Comparison of ENCODE assay signal across 7 mouse cellular contexts in the genomic region with DNA sequence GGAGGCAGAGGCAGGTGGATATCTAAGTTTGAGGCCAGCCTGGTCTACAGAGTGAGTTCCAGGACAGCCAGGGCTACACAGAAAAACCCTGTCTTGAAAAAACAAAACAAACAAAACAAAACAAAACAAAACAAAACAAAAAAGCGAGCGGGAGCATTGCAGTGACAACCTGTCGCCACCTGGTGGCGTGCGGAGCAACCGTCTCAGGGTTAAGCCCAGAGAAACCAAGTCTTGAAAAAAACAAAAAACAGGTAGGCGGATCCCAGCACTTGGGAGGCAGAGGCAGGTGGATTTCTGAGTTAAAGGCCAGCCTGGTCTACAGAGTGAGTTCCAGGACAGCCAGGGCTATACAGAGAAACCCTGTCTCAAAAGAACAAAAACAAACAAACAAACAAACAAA. TPM values are rescaled to one million over a fixed set of nuclear protein-coding genes. Genes with fewer than 3 reads are reported as not detected.
A peak's percentile ranks its signal among the peaks of the same experiment; 100 is the strongest.
DNase-seq lines count a peak whose midpoint lies in the region; ATAC-seq and TF ChIP-seq lines count a peak whose summit lies in the region.
"Not testable (repeated sequence)": the region's sequence is repeated elsewhere in the genome, so short reads cannot be mapped to it uniquely, and the experiment has no call there.

No protein-coding gene starts in this region.

- H3K27me3 ChIP-seq in ES-Bruce4 (ENCODE audit: control insufficient read depth, insufficient read depth, low read length, poor library complexity, severe bottlenecking); kidney, postnatal 0 days (ENCODE audit: insufficient read depth, low read length): not testable (repeated sequence)

- DNase-seq in adrenal gland, postnatal 10 days: peak; percentile 15
- peak; percentile 9 to 25 for DNase-seq in cerebellum, postnatal 14 days
- DNase-seq in heart, adult 11 months: peak; percentile 74
- not testable (repeated sequence) for DNase-seq in kidney, postnatal 0 days (ENCODE audit: low spot score)
- DNase-seq in lung, postnatal 14 days: peak; percentile 17
- DNase-seq in retina, postnatal 1 day: peak; percentile 20

- ATAC-seq in kidney, postnatal 0 days (replicated peaks; ENCODE audit: low FRiP score, low read depth): not testable (repeated sequence)

- peaks cover 15% of the 10 kb centered on the region for H3K9me3 ChIP-seq in ES-Bruce4 (replicated peaks; ENCODE audit: control insufficient read depth, insufficient read depth, low read length, poor library complexity, severe bottlenecking)
- not testable (repeated sequence) for H3K9me3 ChIP-seq in kidney, postnatal 0 days (replicated peaks; ENCODE audit: low read length)

- peak; percentile 33 for TF ChIP-seq CTCF in ES-Bruce4 (IDR thresholded peaks at IDR 0.05; ENCODE audit: low read depth, low read length)
- TF ChIP-seq CTCF in kidney, postnatal 0 days (IDR thresholded peaks at IDR 0.05; ENCODE audit: low read depth): peak; percentile 40; the same call in 1 of the 2 replicates

- not testable (repeated sequence) for TF ChIP-seq POLR2A in ES-Bruce4 (IDR thresholded peaks at IDR 0.05; ENCODE audit: insufficient read depth, low read length)

- not testable (repeated sequence) for H3K36me3 ChIP-seq in ES-Bruce4 (ENCODE audit: control insufficient read depth, insufficient read depth, low read length, poor library complexity, severe bottlenecking)
- peaks cover 31% of the 10 kb centered on the region for H3K36me3 ChIP-seq in kidney, postnatal 0 days (ENCODE audit: insufficient read depth, low read length)

- H3K4me1 ChIP-seq in ES-Bruce4 (ENCODE audit: control insufficient read depth, insufficient read depth, low read length); kidney, postnatal 0 days (replicated peaks; ENCODE audit: insufficient read depth, low read length): not testable (repeated sequence)

- H3K4me3 ChIP-seq in ES-Bruce4 (ENCODE audit: low read depth, low read length); kidney, postnatal 0 days (replicated peaks; ENCODE audit: low read depth, low read length): not testable (repeated sequence)

- not testable (repeated sequence) for H3K27ac ChIP-seq in ES-Bruce4 (ENCODE audit: insufficient read depth, low read length); kidney, postnatal 0 days

- H3K9ac ChIP-seq in ES-Bruce4 (ENCODE audit: low read depth, poor library complexity, severe bottlenecking); kidney, postnatal 0 days (ENCODE audit: low read depth, low read length): not testable (repeated sequence)

- 91% methylated on average over 7 of the region's 7 CpGs for WGBS in kidney, postnatal 0 days

- not testable (repeated sequence) for H3K4me2 ChIP-seq in kidney, postnatal 0 days (ENCODE audit: low read length)

- TF ChIP-seq EP300 in ES-Bruce4 (IDR thresholded peaks at IDR 0.05; ENCODE audit: insufficient read depth, low read depth, low read length): not testable (repeated sequence)

RNA-seq across cellular contexts. Expression of gene Agl, which starts 41.0 kb away (rescaled TPM):
- polyA plus RNA-seq in ES-Bruce4 (2011; ENCODE audit: insufficient read depth, insufficient read length, low read depth, missing spikeins): 15.2 and 15.8 TPM in 2 replicates
- 10 to 100 TPM; 43.5 to 66.5 TPM for total RNA-seq in adrenal gland, postnatal 10 days (2021)
- 12.8 and 12.9 TPM in 2 replicates for polyA plus RNA-seq in kidney, postnatal 0 days (2015; fragmentation: Nextera tagmentation; extraction: Ambion mirVana)

RNA-seq across cellular contexts. Expression of gene Slc35a3, which starts 54.3 kb away (rescaled TPM):
- 28.3 and 31.3 TPM in 2 replicates for polyA plus RNA-seq in ES-Bruce4 (2011; ENCODE audit: insufficient read depth, insufficient read length, low read depth, missing spikeins)
- total RNA-seq in adrenal gland, postnatal 10 days (2021): 10 to 100 TPM; 28.4 to 28.9 TPM
- polyA plus RNA-seq in kidney, postnatal 0 days (2015; fragmentation: Nextera tagmentation; extraction: Ambion mirVana): 14.8 and 15.0 TPM in 2 replicates
